Mouse (Mus musculus): ENCODE results near the gene Pde8b.

DNA sequence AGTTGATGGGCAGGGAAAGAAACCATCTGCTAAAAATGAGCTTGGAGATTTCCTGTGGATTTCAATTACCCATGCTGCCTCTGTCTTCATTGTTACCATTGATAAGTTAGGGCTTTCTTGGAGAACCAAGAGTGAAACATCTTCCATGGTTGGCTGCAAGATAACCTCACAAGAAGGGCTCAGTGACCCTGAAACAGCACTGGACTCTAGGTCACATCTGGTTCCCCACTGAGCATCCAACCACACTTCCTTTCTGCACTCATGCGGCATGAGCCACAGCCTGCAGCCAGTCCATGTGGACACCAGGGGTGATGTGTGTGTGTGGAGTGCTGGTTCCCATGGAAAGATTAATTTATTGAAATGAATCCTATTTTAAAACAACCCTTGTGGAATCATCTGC is 119.1 kb downstream of the Pde8b start:
- TF ChIP-seq CTCF (IDR thresholded peaks at IDR 0.05; ENCODE audit: borderline replicate concordance, control insufficient read depth, extremely low read depth, insufficient read depth, low read length, poor library complexity) (no peak), POLR2A (IDR thresholded peaks at IDR 0.05; ENCODE audit: control insufficient read depth, extremely low read depth, insufficient read depth, low read length, poor library complexity) (no peak)
